ENCODE assay signal across 1 mouse cellular context in the genomic region with DNA sequence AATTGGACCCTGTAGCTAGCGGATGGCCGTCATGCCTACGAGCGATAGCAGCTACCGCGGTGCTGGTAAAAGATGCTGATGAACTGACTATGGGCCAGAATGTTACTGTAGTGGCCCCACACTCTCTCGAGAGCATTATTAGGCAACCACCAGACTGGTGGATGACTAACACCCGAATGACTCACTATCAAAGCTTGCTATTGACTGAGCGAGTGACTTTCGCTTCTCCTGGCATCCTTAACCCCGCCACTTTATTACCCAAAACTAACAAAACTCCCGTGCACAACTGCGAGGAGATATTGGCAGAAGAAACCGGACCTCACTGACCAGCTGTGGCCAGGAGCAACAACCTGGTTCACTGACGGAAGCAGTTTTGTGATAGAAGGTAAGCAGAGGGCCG.
TF ChIP-seq lines count a peak whose summit lies in the region.

No protein-coding gene starts in this region.

TF ChIP-seq in MEL, 35 proteins besides CTCF, POLR2A, EP300 and RAD21 (continued from another document):
- TF ChIP-seq JUND (IDR thresholded peaks at IDR 0.05; ENCODE audit: low read depth, low read length) (0 out of 2 replicates have a peak, but pooled peaks have one; percentile 37), KAT2A (conservative IDR thresholded peaks at IDR 0.05; ENCODE audit: low read depth, low read length) (no peak)
